Mouse (Mus musculus): ENCODE measurements around the gene Chuk. TPM values are rescaled to one million over a fixed set of nuclear protein-coding genes. Genes with fewer than 3 reads are reported as not detected.

Gene Chuk
- polyA plus RNA-seq, 1 experiment from 2014 or later = 28.2 TPM

DNA sequence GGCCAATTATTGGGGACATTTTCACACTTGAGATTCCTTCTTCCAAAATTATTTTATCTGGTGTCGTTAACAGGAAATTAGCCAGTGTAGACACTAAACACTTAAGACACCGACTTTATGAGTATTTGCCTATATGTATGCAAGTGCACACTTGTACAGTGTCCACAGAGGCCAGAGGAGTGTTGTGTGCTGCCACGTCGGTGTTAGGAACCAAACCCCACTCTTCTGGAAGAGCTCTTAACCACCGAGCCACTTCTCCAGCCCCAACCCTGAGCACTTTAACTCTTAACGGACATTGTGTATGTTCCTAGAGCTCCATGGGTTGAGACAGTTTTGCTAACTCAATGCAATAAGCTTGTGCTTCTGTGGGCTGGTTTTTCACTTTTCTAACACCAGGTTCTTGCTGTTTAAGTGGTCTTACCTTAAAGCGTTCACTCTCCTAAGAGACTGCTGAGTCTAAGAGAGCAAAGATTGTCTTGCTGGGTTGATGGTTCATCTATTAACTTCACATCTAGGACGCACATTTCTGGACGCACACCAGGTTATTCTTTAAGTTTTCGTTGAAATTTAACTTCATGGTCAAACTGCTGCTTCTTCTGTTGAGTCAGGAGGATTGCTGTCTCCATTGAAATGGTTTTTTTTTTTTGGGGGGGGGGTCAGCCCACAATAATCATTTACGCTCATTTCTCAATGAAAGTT, 75.1 kb downstream of the Chuk start:
- Histone ChIP-seq H3K9ac (no peak overlapping the region), H3K36me3 (peaks cover 31% of the 10 kb centered on the region), H3K9me3 (no peaks in the 10 kb centered on the region), H3K4me3 (no peak overlapping the region), H3K4me1 (no peaks in the 10 kb centered on the region), H3K27ac (replicated peaks) (no peak overlapping the region), H3K4me2 (no peak overlapping the region), H3K27me3 (replicated peaks) (no peaks in the 10 kb centered on the region)
- WGBS = 81% methylated on average over 11 of the region's 11 CpGs
- ATAC-seq (ENCODE audit: extremely low read depth, insufficient number of reproducible peaks, low FRiP score, low TSS enrichment) = no peak

- Histone ChIP-seq H3K4me3 (no peak overlapping the region), H3K9me3 (no peaks in the 10 kb centered on the region), H3K27ac (replicated peaks) (no peak overlapping the region), H3K4me2 (no peak overlapping the region), H3K36me3 (peaks cover 10% of the 10 kb centered on the region; the same call in 1 of the 2 replicates), H3K9ac (no peak overlapping the region), H3K27me3 (replicated peaks) (no peaks in the 10 kb centered on the region), H3K4me1 (peaks cover 4% of the 10 kb centered on the region; the same call in 1 of the 2 replicates)
- ATAC-seq (ENCODE audit: extremely low read depth, insufficient number of reproducible peaks, low FRiP score, low TSS enrichment) = no peak
- 86% methylated on average over 5 of the region's 5 CpGs for WGBS
These were observed 77.3 kb downstream of the Chuk start for GRCm38 (mm10) chr19:44030024-44030423.

GRCm38 (mm10) chr19:44028972-44029371, 78.3 kb downstream of the Chuk start, which contains the start of gene Cyp2c23:
Cyp2c23 (minus strand) TSS chr19:44029208.
- Histone ChIP-seq H3K9me3 (no peaks in the 10 kb centered on the region), H3K27me3 (replicated peaks) (no peaks in the 10 kb centered on the region), H3K4me2 (no peak within 1 kb of the TSS), H3K36me3 (peaks cover 4% of the 10 kb centered on the region; the same call in 1 of the 2 replicates), H3K9ac (no peak within 1 kb of the TSS), H3K27ac (replicated peaks) (no peak within 1 kb of the TSS), H3K4me3 (no peak within 1 kb of the TSS), H3K4me1 (peaks cover 4% of the 10 kb centered on the region; the same call in 1 of the 2 replicates)
- ATAC-seq (ENCODE audit: extremely low read depth, insufficient number of reproducible peaks, low FRiP score, low TSS enrichment) = no peak
- 76% methylated on average over 7 of the region's 8 CpGs for WGBS

GRCm38 (mm10) chr19:44026956-44027530, 80.2 kb downstream of the Chuk start:
- no peak overlapping the region for H3K27ac ChIP-seq (replicated peaks)
- WGBS = 53% methylated on average over 8 of the region's 8 CpGs
- ATAC-seq (ENCODE audit: extremely low read depth, insufficient number of reproducible peaks, low FRiP score, low TSS enrichment) = no peak

DNA sequence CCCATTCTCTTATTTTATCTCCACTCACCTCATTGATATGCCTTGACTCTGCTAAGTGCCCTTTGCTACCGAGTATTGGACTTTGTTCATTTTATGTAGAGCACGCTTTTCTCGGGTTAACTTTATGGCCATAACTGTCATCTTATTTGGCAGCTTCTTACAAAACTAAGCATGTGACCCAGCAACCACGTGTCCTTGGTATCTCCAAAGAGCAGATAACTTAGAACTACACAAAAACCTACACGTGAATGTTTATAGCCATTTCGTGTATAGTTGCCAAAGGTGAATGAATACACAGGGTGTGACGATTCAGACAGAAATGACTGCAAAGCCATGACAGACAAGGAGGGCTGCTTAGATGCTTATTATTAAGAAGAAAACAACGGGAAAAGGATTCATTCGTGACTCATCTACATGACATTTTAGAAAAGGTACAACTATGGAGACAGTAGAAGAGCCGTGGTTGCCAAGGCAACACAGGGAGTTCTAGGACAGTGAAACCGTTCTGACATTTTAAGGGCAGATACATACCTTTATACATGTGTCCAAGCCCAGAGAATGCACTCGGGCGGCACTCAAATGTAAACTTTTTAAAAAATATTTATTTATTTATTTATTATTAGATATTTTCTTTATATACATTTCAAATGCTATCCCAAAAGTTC, 82.2 kb downstream of the Chuk start:
- no peak overlapping the region for H3K4me3 ChIP-seq
- no peaks in the 10 kb centered on the region for H3K9me3 ChIP-seq
- peaks cover 4% of the 10 kb centered on the region; the same call in 1 of the 2 replicates for H3K4me1 ChIP-seq
- no peak overlapping the region for H3K4me2 ChIP-seq
- no peak for ATAC-seq (ENCODE audit: extremely low read depth, insufficient number of reproducible peaks, low FRiP score, low TSS enrichment)
- no peak overlapping the region for H3K27ac ChIP-seq (replicated peaks)
- H3K36me3 ChIP-seq = no peaks in the 10 kb centered on the region
- no peaks in the 10 kb centered on the region for H3K27me3 ChIP-seq (replicated peaks)
- WGBS = 79% methylated on average over 13 of the region's 13 CpGs
- no peak overlapping the region for H3K9ac ChIP-seq

More at GRCm38 (mm10) chr19:44026956-44027530, 80.2 kb downstream of the Chuk start:
- H3K9me3 ChIP-seq = no peaks in the 10 kb centered on the region
- H3K36me3 ChIP-seq = no peaks in the 10 kb centered on the region; the same call in 1 of the 2 replicates
- H3K4me3 ChIP-seq = no peak overlapping the region
- no peak overlapping the region for H3K9ac ChIP-seq
- H3K4me1 ChIP-seq = peaks cover 4% of the 10 kb centered on the region; the same call in 1 of the 2 replicates
- no peak overlapping the region for H3K4me2 ChIP-seq
- H3K27me3 ChIP-seq (replicated peaks) = no peaks in the 10 kb centered on the region

Other genes with a start within 250 kb of the Chuk start
- 9.9 and 10.5 TPM in 2 replicates for gene Dnmbp, start 167.3 kb downstream of the Chuk start, polyA plus RNA-seq (2015; fragmentation: Nextera tagmentation; extraction: Ambion mirVana)
- gene Cpn1, start 120.9 kb downstream of the Chuk start, polyA plus RNA-seq (2015; fragmentation: Nextera tagmentation; extraction: Ambion mirVana) = 1.1 and 2.9 TPM in 2 replicates
- 0.15 and 0.47 TPM in 2 replicates for gene Cyp2c23, start 78.3 kb downstream of the Chuk start, polyA plus RNA-seq (2015; fragmentation: Nextera tagmentation; extraction: Ambion mirVana)
- gene Erlin1, start 37.7 kb downstream of the Chuk start, polyA plus RNA-seq (2015; fragmentation: Nextera tagmentation; extraction: Ambion mirVana) = 15.4 and 15.8 TPM in 2 replicates
- 17.2 TPM in 2 replicates for gene Cwf19l1, start 28.4 kb upstream of the Chuk start, polyA plus RNA-seq (2015; fragmentation: Nextera tagmentation; extraction: Ambion mirVana)
- gene Bloc1s2, start 39.0 kb upstream of the Chuk start, polyA plus RNA-seq (2015; fragmentation: Nextera tagmentation; extraction: Ambion mirVana) = 56.0 and 62.1 TPM in 2 replicates
- gene Pkd2l1, start 85.0 kb upstream of the Chuk start, polyA plus RNA-seq (2015; fragmentation: Nextera tagmentation; extraction: Ambion mirVana) = 0.04 TPM in 1 of 2 replicates, not detected in the other
- 0.29 and 0.39 TPM in 2 replicates for gene Scd3, start 95.8 kb upstream of the Chuk start, polyA plus RNA-seq (2015; fragmentation: Nextera tagmentation; extraction: Ambion mirVana)
- gene Scd2, start 186.2 kb upstream of the Chuk start, polyA plus RNA-seq (2015; fragmentation: Nextera tagmentation; extraction: Ambion mirVana) = 124 and 130 TPM in 2 replicates
- gene Scd4, start 225.6 kb upstream of the Chuk start, polyA plus RNA-seq (2015; fragmentation: Nextera tagmentation; extraction: Ambion mirVana) = 0.49 and 0.69 TPM in 2 replicates